Mouse (Mus musculus) heart, adult 2 months (tissue): ENCODE data around the gene Prmt8. TPM values are rescaled to one million over a fixed set of nuclear protein-coding genes. Genes with fewer than 3 reads are reported as not detected.
A peak's percentile ranks its signal among the peaks of the same experiment; 100 is the strongest.

ENCODE experiments used
- DNase-seq, 2 experiments: peaks; one replicate each; pipeline ENCODE4 v3.0.0; 2021
- H3K27ac ChIP-seq: fragments of 200-600 bp; 2 replicates; pipeline ENCODE4 v1.8.1; 2022
- H3K27me3 ChIP-seq: fragments of 200-500 bp; 2 replicates; pipeline ENCODE4 v1.6.1; 2012; ENCODE audit warnings: mild to moderate bottlenecking, low read length, inconsistent platforms, mixed read lengths; ENCODE audit not compliant: control insufficient read depth, insufficient read depth
- H3K36me3 ChIP-seq: fragments of 200-500 bp; 2 replicates; pipeline ENCODE4 v1.6.1; 2012; ENCODE audit warnings: low read length, inconsistent platforms; ENCODE audit not compliant: control insufficient read depth, insufficient read depth
- H3K4me1 ChIP-seq: fragments of 200-500 bp; 2 replicates; pipeline ENCODE4 v1.6.1; 2011; ENCODE audit warnings: low read length; ENCODE audit not compliant: control insufficient read depth, insufficient read depth
- H3K4me3 ChIP-seq: fragments of 200-600 bp; 2 replicates; pipeline ENCODE4 v1.8.1; 2022
- H3K79me2 ChIP-seq: fragments of 200-500 bp; replicated peaks from 2 replicates; pipeline ENCODE4 v1.6.1; 2012; ENCODE audit warnings: mild to moderate bottlenecking, inconsistent platforms, low read length, moderate library complexity, mixed read lengths; ENCODE audit not compliant: control insufficient read depth, insufficient read depth
- H3K9ac ChIP-seq: fragments of 200-500 bp; 2 replicates; pipeline ENCODE4 v1.6.1; 2012; ENCODE audit warnings: low read depth, mild to moderate bottlenecking, control low read depth, inconsistent platforms, low read length, mixed read lengths
- CTCF ChIP-seq: fragments of 200-600 bp; IDR thresholded peaks from 2 replicates; pipeline ENCODE4 v1.8.1; 2022; ENCODE audit warnings: antibody characterized with exemption, mild to moderate bottlenecking, moderate library complexity
- EP300 ChIP-seq: fragments of 200-500 bp; IDR thresholded peaks from 2 replicates; pipeline ENCODE4 v1.6.1; 2011; ENCODE audit warnings: low read depth, low read length, control low read depth; ENCODE audit not compliant: insufficient read depth
- POLR2A ChIP-seq: fragments of 200-500 bp; IDR thresholded peaks from 2 replicates; pipeline ENCODE4 v1.6.1; 2011; ENCODE audit warnings: mild to moderate bottlenecking, low read depth, low read length, control low read depth; ENCODE audit not compliant: insufficient read depth
- WGBS: fragments of 180-500 bp; shearing (Covaris S2); methylation state at CpG from one replicate; pipeline ENCODE4 v1.1.7; 2018; 5-methylcytosine and 5-hydroxymethylcytosine counted together
- intact Hi-C: fragments of 180-260 bp; cut with DNase I; formaldehyde crosslinking; loops from one replicate; pipeline ENCODE4 v1.15.1; 2025
- polyA plus RNA-seq: library from polyadenylated mRNA; depleted of rRNA; stranded (reverse); fragments of >200 nt; gene quantifications from 2 replicates; pipeline ENCODE4 v1.2.3, GENCODE M21; 2012
- total RNA-seq, 2 experiments: library from RNA; stranded (reverse); gene quantifications; 2 replicates each; pipeline ENCODE4 v1.2.3; 2021

Gene Prmt8
- total and polyA plus RNA-seq, 3 experiments = not detected

DNA sequence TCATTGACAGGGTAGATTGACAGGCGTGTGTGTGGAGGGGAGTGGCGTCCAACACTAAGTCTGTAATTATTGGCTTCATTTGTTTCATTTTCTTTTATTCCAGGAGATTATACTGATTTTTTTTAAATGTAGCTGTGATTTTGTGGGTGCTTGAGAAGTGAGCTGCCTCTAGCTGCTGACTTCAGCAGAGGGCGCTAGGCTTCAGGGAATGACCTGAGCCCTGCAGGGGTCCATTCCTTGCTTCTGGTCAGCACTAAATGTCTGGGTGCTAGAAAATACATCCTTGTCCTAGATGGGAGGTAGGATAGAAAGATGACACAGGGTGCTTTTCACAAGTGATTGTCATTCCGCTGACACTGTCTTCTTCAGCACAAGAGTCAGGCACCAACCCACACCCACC, 99.2 kb downstream of the Prmt8 start:
- TF ChIP-seq POLR2A = no peak
- peak; percentile 18 for TF ChIP-seq CTCF
- no peak overlapping the region for H3K4me3 ChIP-seq
- no peak for DNase-seq
- H3K4me1 ChIP-seq = no peaks in the 10 kb centered on the region
- H3K9ac ChIP-seq = no peak overlapping the region
- no peak overlapping the region for H3K27ac ChIP-seq
- 99% methylated on average over 4 of the region's 4 CpGs for WGBS
- no peaks in the 10 kb centered on the region for H3K36me3 ChIP-seq
- H3K79me2 ChIP-seq = no peaks in the 10 kb centered on the region
- intact Hi-C loops = no loop called here
- no peaks in the 10 kb centered on the region for H3K27me3 ChIP-seq

DNA sequence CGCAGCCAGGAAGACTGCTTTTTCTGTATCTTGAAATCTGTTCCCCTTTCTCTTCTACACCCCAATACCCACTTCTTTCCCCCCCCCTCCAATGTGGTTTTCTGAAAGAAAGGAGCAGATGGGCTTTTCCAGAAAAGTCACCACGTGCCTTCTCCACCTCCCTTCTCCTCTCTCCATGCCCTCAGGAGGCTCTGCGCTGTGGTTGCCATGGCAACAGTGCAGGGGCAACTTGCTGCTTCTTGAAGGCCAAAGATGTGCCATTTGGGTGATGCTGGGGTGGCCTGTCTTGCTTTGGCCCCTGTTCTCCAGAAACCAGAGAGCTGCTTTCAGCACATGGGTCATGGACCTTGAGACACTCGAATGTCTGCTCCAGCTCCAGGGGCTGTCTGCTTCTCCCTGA, 100.0 kb downstream of the Prmt8 start:
- intact Hi-C loops = no loop called here
- no peak for DNase-seq
- WGBS = 84% methylated on average over 4 of the region's 4 CpGs
- H3K27ac ChIP-seq = no peak overlapping the region
- TF ChIP-seq EP300 (no peak), POLR2A (no peak), CTCF (no peak)
- no peak overlapping the region for H3K9ac ChIP-seq
- H3K4me3 ChIP-seq = no peak overlapping the region
- no peaks in the 10 kb centered on the region for H3K27me3 ChIP-seq
- H3K36me3 ChIP-seq = no peaks in the 10 kb centered on the region
- H3K4me1 ChIP-seq = no peaks in the 10 kb centered on the region
- H3K79me2 ChIP-seq = no peaks in the 10 kb centered on the region

DNA sequence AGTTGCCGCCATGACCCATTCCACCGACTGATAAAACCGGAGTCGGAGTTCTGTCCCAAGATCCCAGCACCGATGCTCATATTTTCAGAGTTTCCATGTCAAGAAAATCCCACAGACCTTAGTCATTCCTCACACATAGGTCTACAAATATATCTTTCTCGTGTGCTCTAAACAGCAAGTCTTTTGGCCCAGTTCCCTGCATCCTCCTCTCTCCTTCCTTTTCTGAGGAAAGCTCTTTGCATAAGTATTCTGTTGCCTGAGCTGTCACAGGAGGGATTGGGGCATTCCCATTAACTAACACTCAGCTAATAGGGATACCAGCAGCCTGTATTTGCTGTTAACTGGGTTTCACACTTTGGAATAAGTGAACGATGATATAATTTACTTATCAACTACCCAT, 106.0 kb downstream of the Prmt8 start:
- Histone ChIP-seq H3K36me3 (no peaks in the 10 kb centered on the region), H3K4me3 (no peak overlapping the region), H3K4me1 (no peaks in the 10 kb centered on the region), H3K79me2 (no peaks in the 10 kb centered on the region), H3K9ac (no peak overlapping the region), H3K27me3 (no peaks in the 10 kb centered on the region; the same call in 1 of the 2 replicates), H3K27ac (no peak overlapping the region)
- no peak for DNase-seq
- WGBS = 40% methylated on average over 7 of the region's 7 CpGs
- intact Hi-C loops = no loop called here
- TF ChIP-seq EP300 = no peak
- TF ChIP-seq POLR2A = no peak
- no peak for TF ChIP-seq CTCF

DNA sequence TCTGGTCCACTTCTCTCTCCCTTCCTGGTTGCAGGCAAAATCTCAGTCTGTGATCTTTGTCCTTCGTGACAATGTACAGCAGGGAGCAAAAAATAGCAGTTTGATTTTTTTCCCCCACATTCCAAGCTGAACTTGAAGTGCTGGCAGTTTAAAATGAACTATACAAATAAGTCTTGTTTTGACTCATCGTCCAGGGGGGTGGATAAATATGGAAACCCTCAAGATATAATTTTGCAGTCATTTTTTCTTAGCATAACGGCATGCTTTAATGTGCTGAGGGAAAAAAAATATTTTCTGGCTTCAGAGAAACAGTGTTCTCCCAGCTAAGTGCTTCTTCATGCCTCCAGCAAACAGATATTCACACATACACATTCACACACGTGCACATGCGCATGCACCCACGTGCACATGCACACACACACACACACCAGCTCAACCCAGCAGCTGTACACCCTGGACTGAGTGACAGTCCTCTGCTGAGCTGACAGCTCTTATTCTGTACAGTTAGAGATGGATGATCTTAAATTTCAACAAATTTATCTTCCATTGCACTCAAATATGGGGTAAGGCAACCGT, 107.5 kb downstream of the Prmt8 start:
- Histone ChIP-seq H3K4me3 (no peak overlapping the region), H3K36me3 (no peaks in the 10 kb centered on the region), H3K4me1 (no peaks in the 10 kb centered on the region), H3K27me3 (no peaks in the 10 kb centered on the region; the same call in 1 of the 2 replicates), H3K9ac (no peak overlapping the region), H3K27ac (no peak overlapping the region), H3K79me2 (no peaks in the 10 kb centered on the region)
- intact Hi-C loops = no loop called here
- 81% methylated on average over 7 of the region's 7 CpGs for WGBS
- TF ChIP-seq EP300 = no peak
- TF ChIP-seq CTCF = no peak
- no peak for TF ChIP-seq POLR2A
- no peak for DNase-seq

DNA sequence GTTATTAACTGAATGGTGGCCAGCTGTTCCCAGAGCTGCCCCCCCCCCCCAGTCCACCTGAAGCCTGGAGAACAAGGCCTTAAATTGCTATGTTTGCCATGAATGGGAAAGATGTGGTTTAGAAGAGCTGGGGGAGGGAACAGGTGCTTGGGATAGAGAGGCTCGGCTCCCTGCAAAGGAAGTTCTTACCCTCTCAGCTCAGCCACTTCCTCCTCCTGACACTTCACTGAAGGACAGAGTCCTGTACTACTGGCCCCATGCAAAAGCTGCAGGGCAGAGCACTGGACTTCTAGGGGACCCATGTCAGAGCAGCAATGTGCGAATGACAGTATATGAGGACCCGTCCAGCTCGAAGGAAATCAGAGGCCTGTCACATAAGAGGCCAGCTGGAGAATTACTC, 109.3 kb downstream of the Prmt8 start:
- no peaks in the 10 kb centered on the region for H3K4me1 ChIP-seq
- intact Hi-C loops = no loop called here
- no peak for TF ChIP-seq POLR2A
- no peak for TF ChIP-seq CTCF
- no peak for TF ChIP-seq EP300

DNA sequence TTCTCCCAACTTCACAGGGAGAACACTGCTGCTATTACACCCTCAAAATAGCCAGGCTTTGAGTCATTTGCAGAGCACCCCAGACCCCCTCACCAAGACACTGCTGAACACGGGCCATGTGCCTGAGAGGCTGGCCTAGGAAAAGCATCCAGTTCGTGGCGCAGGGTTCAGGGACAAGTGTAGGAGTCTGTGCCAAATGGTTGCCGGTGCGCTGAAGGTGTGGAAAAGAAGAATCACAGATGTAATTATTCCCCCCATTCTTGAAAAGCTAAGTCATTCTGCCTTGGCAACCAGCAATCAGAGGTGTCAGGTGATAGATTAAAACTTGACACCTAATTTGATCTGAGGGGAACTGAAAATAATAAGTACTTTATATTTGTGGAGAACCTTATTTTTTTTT, 109.8 kb downstream of the Prmt8 start:
- no peak overlapping the region for H3K27ac ChIP-seq
- no peaks in the 10 kb centered on the region for H3K79me2 ChIP-seq
- H3K36me3 ChIP-seq = no peaks in the 10 kb centered on the region
- no peak for TF ChIP-seq POLR2A
- H3K9ac ChIP-seq = no peak overlapping the region
- no peaks in the 10 kb centered on the region; the same call in 1 of the 2 replicates for H3K27me3 ChIP-seq
- no peak for DNase-seq
- no peak overlapping the region for H3K4me3 ChIP-seq
- WGBS = 66% methylated on average over 5 of the region's 5 CpGs
- no peaks in the 10 kb centered on the region for H3K4me1 ChIP-seq
- intact Hi-C loops = no loop called here

More for the DNA sequence above, 109.3 kb downstream of the Prmt8 start:
- no peak for DNase-seq
- H3K27me3 ChIP-seq = no peaks in the 10 kb centered on the region; the same call in 1 of the 2 replicates
- WGBS = 87% methylated on average over 4 of the region's 4 CpGs
- H3K36me3 ChIP-seq = no peaks in the 10 kb centered on the region
- no peak overlapping the region for H3K27ac ChIP-seq
- H3K4me3 ChIP-seq = no peak overlapping the region
- H3K79me2 ChIP-seq = no peaks in the 10 kb centered on the region
- H3K9ac ChIP-seq = no peak overlapping the region

DNA sequence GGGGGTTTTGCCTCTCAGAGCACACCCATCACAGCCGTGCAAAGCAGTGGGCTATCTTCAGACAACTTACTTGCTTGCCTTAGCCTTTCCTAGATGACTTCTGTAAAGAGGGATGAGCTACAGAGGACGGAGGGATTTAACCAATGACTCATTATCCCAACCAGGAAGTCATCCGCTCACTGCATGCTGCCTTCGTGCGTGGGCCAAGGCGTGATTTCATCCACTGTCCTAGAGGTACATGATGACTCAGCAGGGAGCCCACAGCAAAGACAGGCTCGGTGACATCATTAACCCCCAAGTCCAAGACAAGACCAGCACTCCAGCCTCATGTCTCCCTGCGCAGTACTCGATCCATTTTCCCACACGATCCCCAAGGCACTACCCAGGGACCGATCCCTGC, 112.1 kb downstream of the Prmt8 start:
- Histone ChIP-seq H3K4me1 (no peaks in the 10 kb centered on the region), H3K27ac (no peak overlapping the region), H3K9ac (no peak overlapping the region), H3K27me3 (no peaks in the 10 kb centered on the region), H3K4me3 (no peak overlapping the region), H3K36me3 (no peaks in the 10 kb centered on the region), H3K79me2 (no peaks in the 10 kb centered on the region)
- TF ChIP-seq CTCF (no peak), EP300 (no peak), POLR2A (no peak)
- no peak for DNase-seq
- WGBS = 80% methylated on average over 11 of the region's 11 CpGs
- intact Hi-C loops = no loop called here
